Mouse (Mus musculus): ENCODE measurements around the gene Pip4k2a. TPM values are rescaled to one million over a fixed set of nuclear protein-coding genes. Genes with fewer than 3 reads are reported as not detected.

The Pip4k2a gene
- total RNA-seq, 1 experiment from 2014 or later = 40.9 TPM

GRCm38 (mm10) chr2:18799966-18800645, 197.8 kb downstream of the Pip4k2a start:
- ATAC-seq (replicated peaks in 1 of 2; ENCODE audit: insufficient read depth in 1 of 2, low FRiP score in 2 of 2, low TSS enrichment in 1 of 2, low read depth in 1 of 2, poor library complexity in 2 of 2, severe bottlenecking in 2 of 2) = peak; percentile 43 to 51; a peak in 3 of 4 replicates

- ATAC-seq (replicated peaks in 1 of 2; ENCODE audit: insufficient read depth in 1 of 2, low FRiP score in 2 of 2, low TSS enrichment in 1 of 2, low read depth in 1 of 2, poor library complexity in 2 of 2, severe bottlenecking in 2 of 2) = no peak
Measured at GRCm38 (mm10) chr2:18799265-18799965, 198.5 kb downstream of the Pip4k2a start.

GRCm38 (mm10) chr2:18797776-18798175, 200.2 kb downstream of the Pip4k2a start:
- ATAC-seq (replicated peaks in 1 of 2; ENCODE audit: insufficient read depth in 1 of 2, low FRiP score in 2 of 2, low TSS enrichment in 1 of 2, low read depth in 1 of 2, poor library complexity in 2 of 2, severe bottlenecking in 2 of 2) = no peak

- ATAC-seq (replicated peaks in 1 of 2; ENCODE audit: insufficient read depth in 1 of 2, low FRiP score in 2 of 2, low TSS enrichment in 1 of 2, low read depth in 1 of 2, poor library complexity in 2 of 2, severe bottlenecking in 2 of 2) = no peak
Measured at GRCm38 (mm10) chr2:18794261-18794660, 203.7 kb downstream of the Pip4k2a start.

Other genes starting within 250 kb of the Pip4k2a start
- 0.19 and 0.55 TPM in 2 replicates for gene 4930426L09Rik, start 217 bp upstream of the Pip4k2a start, total RNA-seq (2017)
- gene Armc3, start 201.2 kb upstream of the Pip4k2a start, total RNA-seq (2017) = 0.99 and 2.0 TPM in 2 replicates